Mouse (Mus musculus): ENCODE results near the gene Macf1.

DNA sequence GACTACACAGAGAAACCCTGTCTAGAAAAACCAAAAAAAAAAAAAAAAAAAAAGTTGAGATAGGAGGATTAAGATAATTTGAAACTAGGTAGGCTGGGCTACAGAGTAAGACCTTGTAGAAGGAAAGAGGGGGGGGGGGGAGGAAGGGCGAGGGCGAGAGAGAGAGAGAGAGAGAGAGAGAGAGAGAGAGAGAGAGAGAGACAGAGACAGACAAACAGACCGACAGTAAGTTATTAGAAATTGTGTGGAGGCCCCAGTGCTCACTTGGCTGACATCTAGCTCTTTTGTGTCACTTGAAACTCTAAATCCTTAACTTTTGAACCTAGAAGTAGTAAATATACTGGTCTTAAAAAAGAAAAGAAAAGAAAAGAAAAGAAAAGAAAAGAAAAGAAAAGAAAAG lies 266.7 kb downstream of the Macf1 start:
- TF ChIP-seq FLI1 (IDR thresholded peaks at IDR 0.05; ENCODE audit: low read length) (no peak), GATA1 (IDR thresholded peaks at IDR 0.05; ENCODE audit: borderline replicate concordance, low read length) (no peak)

All from megakaryocyte, embryonic 14.5 days (primary cell).